Mouse (Mus musculus): ENCODE data around the gene Cox17.
A peak's percentile ranks its signal among the peaks of the same experiment; 100 is the strongest.
"Not testable (repeated sequence)": the region's sequence is repeated elsewhere in the genome, so short reads cannot be mapped to it uniquely, and the experiment has no call there.

Gene Cox17

DNA sequence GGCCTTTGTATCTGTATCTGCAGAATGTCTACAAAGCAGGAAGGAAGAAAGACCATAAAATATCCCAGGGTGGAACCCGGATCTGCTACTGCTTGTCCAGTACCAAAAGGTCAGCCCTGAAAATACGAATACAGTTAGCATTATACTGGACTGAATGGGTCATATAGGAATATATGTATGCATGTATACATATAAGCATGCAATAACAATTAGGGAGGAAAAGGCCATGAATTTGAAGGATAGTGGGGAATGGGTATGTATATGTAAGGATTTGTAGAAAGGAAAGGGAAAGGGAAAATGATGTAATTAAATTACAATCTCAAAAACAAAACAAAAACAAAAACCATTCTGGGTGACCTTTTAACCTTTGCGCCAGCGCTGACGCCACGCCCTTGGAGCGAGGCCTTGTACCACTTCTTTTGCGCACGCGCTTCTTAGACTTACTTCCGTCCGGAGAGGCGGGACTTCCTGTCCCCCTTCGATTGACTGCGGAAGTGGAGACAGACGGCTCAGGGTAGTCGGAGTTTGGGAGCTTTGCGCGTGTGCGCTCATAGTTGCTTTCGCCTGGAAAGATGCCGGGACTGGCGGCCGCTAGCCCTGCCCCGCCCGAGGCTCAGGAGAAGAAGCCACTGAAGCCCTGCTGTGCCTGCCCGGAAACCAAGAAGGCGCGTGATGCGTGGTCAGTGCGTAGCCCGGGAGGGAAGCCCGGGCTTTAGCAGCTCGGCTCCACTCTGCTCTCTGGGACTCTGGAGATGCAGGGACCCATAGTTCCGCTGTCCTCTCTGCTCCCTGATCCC lies at the start of gene Cox17, which contains the start of gene Gm21987:
Gene Cox17 (plus strand): TSS at position 463 of the 797 bp plus-strand sequence.
Gene Gm21987 (plus strand): TSS at position 512 of the 797 bp plus-strand sequence.
- DNase-seq: peak; percentile 97

DNA sequence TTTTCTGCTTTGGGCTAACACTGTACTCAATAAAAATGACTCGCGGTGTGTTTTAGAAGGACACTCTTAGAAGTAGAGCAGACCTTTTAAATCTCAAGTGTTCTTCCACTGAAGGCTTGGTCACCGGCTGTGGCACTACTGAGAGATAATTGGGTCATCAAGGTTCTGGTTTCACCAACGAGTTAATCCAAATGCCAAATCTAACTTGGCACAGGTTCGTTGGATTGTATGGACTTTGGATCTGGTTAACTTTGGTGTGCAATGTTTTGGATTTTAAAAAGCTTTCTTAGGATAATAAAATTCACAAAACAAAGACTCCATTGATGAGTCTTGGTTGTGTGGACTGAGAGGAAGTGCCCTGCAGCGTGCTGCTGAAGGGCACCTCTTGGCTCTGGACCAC lies 48.4 kb upstream of the Cox17 start:
- DNase-seq: no peak

DNA sequence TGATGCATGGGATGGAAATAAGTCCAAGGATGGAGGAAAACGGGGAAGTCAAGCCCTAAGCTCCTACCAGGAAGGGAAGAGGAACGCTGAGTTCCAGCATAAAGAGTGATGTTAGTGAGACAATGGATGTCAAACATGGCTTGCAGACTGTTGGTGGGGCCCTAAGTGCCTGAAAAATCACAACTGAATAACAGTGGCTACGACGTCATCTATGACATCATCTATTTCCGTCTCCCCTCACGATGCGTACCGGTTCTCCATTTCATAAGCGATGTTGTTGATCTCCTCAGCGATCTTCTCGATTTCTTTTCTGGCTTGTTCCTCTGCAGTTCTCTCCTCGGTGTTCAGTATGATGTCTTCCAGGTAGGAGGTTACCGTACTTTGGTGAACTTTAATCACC lies 44.4 kb upstream of the Cox17 start:
- DNase-seq: no peak

DNA sequence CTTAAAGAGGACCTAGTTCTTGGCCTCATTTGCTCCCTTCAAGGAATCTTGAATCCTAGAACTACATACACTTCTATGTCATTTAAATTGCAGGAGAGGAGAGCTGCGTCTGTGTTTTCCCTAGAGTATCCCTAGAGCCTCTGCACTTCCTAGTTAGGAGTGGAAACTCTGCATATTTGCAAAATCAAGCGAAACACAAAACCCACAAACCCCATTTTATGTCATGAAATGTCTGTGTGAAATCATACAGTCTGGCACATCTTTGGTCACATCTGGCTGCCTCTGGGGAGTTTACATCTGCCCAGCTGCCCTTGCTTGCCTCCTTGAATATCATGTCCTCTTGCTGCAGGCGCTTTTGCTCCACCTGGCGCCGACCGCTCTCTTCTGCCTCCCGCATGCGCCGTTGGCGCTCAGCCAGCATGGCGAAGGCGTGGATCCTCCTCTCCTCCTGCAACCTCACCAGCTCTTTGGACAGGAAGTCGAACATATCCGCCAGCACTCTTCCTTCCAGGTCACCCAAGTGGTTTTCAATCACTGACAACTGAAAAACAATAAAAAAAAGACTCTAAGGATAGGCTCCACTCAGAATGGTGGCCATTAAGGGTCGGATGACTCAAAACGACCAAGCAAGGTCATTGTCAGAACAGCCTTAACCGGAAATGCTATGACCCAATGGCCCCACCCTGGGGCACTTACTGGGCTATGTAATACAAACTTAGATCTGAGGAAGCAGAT lies 42.2 kb upstream of the Cox17 start:
- DNase-seq: no peak

DNA sequence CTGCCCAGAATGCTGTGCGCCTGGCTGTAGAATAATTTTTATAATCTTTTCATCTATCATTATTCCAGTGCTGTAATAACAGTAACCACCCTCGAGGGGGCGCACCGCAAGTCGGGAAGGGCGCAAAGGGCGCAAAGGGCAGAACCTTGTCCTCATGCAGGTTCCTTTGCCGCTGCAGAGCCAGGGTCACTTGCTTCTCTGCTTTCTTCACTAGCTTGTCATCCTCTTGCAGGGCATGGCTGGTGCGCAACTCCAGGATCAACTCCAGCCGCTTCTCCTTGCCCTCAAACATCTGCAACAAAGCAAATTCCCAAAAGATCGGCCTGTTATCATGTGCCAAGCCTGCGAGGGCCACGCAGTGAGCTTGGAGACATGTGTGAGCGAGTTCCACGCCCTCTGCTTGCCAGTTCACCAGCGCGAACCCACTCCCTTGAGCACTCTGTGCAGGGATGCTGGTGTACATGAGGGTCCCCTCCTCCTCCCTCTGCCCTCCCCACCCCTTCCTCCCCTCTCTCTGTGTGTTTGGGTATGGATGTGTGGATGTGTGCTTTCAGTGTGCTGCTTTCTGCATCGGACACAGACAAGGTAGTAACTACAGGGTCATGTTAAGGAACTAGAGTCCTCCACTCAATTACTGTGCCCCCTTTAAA lies 40.1 kb upstream of the Cox17 start:
- DNase-seq: peak; percentile 39

DNA sequence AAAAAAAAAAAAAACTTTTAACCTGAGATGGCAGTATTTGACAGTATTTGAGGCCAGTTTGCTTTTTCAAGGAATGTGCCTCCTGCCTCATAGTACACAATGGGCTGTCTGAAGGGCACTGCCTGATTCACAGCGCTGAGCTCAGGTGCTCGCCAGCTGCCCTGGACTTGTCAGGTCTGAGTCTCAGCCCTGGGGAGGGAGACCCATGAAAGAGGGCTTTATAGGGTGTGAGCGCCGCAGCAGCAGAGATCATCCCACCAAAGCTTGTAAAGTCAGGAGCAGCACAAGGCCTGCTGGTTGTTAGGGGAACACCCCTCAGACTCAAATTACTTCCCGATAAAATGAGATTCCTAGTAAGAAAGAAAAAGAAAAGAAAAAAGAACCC lies 39.6 kb upstream of the Cox17 start:
- DNase-seq: peak; percentile 44

DNA sequence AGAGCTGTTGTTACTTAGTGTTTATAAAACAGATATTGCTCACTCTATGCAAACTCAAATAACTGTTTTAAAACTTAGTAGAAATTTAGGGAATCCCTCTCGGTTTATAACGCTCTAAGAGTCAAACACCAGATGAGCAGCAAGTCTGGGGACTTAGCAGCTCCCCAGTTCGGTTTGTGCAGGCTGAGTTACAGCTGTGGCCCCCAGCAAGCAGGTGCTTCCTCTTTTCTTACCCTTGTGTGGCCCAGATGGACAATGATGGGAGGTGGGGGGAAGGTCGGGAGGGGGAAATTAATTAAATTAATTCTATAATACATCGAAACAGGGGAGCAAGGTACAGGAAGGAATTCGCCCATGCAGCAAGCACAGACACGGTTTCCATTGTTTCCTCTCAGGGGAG lies 39.1 kb upstream of the Cox17 start:
- DNase-seq: no peak

DNA sequence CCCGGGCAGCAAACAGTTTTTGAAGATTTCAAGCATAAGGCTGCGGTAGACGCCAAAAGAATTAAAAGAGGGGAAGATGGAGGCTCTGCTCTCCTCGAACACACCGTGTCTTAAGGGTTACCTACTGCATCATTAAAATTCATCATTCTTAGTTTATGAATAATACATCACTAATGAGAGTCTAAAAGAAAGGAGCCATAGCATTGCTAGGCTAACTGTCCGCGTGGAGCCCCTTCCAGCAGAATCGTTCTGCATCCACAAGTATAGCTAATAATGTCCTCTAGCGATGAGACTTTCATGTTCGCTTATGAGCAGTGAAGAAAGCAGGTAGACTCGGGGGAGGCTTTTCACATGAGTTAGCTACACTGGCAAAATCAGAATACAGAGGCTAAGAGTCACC lies 38.6 kb upstream of the Cox17 start:
- DNase-seq: no peak

DNA sequence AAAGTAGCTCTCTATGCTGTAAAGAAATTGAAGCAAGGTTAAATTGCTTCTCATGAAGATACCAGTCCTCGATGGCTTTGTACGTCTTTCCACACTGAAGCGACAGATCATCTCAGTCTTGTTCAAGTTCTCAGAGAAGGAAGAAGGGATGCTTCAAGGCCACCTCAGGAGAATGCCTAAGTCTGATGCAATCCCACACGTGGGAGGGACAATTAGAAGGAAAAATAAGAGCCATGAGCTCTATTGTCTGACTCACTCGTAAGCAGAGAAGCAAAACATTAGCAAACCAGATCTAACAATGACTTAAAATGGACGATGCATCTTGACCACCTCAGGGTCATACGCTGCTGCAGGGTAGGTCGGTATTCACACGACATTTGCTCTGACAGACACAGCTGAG lies 28.3 kb upstream of the Cox17 start:
- DNase-seq: no peak

DNA sequence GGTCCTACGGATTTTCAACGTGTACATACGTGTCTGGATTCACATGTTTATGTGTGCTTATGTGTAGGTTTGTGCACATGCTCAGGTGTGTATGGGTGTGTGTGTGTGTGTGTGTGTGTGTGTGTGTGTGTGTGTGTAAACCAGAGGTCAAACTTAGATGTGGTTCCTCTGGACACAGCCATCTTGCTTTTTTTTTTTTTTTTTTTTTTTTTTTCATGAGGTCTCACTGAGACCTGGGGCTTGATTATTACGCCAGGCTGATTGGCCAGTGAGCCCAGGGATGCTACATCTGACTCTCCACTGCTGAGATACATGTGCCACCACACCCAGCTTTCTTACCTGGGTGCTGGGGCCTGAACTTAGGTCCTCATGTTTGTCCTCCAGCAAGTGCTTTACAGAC lies 27.7 kb upstream of the Cox17 start:
- no peak for DNase-seq

DNA sequence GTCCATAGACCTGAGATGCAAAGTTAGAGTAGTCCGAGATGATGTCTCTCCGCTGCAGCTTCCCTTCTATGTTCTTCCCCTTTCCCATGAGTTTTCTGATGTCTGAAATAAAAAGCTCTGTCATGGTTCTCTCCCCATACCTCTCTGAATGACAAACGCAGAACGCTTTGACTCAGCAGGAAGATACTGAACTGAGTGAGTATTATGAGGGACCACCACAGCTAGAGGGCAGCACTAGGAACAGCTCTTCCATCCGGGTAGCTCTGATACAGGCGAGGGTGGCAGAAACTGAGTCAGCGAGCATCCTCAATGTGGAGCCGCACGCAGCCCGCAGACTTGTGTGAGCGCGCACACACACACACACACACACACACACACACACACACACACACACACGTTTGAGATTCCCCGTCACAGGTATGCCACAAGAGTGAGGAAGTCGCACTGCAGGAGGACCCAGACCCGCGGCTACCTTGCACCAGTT lies 25.3 kb upstream of the Cox17 start:
- peak; percentile 78 for DNase-seq

DNA sequence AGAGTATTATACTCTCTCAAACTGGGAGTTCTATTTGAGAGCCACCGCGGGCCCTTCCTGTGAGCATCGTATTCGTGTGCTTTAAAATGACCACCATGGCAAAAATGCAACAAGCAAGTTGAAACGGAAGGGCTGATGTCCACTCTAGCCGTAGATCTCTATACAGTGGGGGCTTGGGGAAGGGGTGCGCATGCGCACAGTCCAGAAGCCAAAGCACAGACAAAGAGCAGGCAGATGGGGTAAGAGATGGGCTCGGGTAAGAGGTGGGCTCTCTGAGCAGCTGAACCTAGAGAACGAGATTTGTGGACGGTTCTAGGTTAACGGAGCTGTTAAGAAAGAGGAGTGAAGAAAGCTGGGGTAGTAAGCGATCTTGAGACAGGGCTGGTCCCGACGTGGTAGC lies 22.5 kb upstream of the Cox17 start:
- no peak for DNase-seq

DNA sequence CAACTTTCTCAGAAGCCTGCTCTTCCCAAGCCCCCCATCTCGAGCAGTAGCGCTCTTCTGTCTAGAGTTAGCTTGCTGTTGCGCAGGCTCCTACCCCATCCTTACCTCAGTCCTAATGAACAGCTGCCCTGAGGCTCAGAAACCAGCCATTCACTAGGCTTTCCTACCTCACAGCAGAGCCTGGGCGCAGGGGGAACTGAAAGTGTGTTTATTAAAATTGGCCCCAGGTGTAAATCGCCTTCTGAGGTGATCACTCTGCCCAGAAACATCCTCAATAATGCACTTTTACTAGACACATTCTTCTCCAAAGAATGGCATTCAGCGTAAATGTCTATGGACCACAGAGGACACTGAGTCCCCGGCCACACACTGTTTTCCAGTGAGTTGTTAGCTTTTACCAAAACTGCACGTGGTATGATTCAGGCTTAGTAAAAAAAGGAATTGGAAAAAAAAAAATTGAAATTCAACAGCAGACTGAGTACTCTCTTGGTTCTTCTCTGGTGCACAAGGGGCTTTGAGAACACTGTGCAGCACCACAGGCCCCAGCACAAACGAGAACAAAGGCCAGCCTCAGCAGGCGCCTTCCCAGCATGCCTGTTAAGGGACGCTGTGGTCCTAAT lies 19.9 kb upstream of the Cox17 start:
- no peak for DNase-seq

DNA sequence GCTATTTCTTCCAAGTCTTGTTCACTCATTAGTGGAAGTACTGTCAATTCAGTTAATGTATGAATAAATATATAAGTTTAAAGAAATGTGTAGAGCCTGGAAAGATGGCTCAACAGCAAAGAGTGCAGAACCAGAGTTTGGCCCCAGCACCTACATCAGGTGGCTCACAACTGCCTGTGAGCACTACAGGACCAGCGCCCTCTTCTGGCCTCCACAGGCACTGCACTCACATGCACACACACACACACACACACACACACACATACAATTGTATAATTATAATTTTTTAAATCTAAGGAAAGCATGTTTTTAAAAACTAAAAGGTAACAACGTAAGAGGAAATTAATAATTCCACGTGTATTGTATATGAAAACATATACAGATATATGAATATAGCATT lies 17.5 kb upstream of the Cox17 start:
- DNase-seq: no peak

DNA sequence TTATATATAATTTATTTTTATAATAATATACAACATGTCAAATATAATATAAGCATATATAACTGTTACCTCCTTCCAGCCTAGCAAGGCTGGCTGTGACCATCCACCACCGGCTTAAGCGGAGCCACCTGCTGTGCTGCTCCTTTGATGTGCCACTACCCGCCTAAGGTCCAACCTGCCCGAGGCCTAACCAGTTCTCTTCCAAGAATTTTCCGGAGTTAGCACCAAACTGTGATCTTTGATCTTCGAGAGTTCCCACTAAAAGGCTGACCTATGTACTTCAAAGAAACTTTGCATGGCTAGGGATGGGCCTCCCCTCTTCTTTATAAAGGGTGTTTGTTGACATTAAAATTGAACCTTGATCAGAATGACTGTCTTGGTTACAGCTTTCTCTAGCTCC lies 12.4 kb upstream of the Cox17 start:
- DNase-seq: no peak

DNA sequence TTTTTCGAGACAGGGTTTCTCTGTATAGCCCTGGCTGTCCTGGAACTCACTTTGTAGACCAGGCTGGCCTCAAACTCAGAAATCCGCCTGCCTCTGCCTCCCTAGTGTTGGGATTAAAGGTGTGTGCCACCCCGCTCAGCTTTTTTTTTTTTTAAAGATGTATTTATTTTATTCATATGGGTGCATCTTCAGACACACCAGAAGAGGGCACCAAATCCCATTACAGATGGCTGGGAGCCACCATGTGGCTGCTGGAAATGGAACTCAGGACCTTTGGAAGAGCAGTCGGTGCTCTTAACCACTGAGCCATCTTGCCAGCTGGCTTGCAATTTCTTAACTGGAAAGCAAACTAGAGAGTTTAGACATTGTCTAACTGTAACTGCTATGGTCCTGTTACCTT lies 8.7 kb upstream of the Cox17 start:
- not testable (repeated sequence) for DNase-seq

DNA sequence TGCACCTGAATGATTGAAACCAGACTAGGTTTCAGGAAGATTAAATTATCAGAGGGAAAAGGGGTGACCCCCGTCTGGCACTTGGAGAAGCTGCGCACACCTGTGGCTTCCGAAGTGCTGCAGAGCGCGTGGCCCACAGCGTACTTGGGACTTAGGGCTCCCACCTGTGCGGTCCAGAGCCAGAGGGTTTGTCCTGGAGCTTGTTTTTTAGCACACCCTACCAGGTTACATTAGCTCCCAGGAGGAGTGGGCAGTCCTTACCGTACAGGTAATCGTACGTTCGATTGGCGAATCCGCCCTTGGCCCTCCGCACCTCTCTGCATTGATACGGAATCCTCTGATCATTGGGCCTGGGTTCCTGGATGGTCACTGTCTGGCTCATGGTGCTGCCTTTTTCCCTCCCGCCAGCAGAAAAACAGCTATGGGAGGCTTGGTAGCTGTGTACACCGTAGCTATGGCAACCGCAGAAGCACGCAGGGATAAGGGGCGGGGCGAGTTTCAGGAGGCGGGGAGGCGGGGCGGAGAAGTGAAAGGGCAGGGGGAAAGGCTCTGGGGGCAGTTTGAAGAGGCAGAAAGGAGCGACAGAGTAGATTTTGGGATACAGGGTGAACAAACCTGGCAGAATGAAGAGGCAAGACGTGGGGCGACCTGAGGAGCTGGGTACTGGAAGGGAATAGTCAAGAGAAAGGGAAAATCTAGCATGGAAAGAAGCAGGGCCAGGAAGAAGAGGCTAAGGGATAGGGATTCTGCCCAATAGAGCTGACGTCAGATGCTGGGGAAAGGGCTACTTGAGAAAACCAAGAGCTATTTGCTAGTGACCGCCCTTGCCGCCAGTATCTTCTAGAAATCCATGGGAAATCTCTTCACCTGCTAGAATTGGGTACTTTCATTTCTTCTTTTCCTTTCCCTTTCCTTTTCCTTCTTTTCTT lies 5.1 kb upstream of the Cox17 start, which contains the start of gene Maats1:
Gene Maats1 (minus strand): TSS at position 748 of the 929 bp plus-strand sequence.
- peak; percentile 93 for DNase-seq

DNA sequence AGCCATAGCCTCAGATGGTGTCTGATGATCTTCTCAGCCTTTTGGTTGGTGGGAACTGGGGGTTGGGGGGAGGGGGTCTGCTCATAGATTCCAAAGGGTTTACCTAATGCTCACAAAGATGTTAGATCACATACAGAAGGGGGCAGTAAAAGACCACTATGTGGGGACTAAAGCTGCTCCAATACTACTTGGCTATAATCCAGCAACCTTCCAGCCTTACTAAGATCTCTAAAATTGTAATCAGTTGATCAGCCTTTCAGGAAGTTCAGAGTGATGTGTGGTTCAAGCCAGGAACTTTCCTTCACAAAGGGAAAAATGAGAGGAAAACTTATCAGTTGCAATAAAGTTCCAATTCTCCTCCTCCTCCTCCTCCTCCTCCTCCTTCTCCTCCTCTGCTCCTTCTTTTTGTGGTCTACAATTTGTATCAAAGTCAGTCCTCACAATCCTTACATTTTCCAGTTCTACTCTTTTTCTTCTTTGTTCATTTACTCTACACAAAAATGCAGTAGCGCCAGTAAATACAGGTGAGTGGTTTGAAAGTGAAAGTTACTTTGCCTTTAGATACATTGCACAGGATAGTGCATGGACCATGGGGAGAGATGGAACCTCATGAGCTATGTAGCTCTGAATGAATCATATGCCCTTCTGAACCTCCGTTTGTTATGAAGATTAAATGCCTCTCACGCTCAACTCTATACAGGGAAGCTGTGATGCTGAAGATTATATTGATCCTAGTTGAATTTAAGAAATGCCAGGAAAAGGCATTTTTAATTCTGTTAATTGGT lies 1.7 kb upstream of the Cox17 start:
- DNase-seq: peak; percentile 81

DNA sequence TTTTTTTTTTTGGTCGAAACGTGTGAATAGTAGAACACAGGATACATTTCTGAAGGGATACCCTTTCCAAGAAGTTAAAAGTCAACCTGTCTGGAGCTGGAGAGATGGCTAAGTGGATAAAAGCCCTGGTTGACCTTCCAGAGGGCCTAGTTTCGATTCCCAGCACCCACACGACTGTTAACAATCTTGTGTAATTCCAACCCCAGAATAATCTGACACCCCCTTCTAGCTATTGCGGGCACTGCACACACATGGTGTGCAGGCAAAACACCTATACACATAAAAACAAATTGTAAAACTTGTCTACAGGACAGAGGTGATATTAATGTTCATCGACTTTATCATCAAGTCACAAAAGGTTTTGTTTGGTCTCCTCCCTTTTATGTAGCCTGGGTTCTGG lies 797 bp downstream of the Cox17 start:
- no peak for DNase-seq

DNA sequence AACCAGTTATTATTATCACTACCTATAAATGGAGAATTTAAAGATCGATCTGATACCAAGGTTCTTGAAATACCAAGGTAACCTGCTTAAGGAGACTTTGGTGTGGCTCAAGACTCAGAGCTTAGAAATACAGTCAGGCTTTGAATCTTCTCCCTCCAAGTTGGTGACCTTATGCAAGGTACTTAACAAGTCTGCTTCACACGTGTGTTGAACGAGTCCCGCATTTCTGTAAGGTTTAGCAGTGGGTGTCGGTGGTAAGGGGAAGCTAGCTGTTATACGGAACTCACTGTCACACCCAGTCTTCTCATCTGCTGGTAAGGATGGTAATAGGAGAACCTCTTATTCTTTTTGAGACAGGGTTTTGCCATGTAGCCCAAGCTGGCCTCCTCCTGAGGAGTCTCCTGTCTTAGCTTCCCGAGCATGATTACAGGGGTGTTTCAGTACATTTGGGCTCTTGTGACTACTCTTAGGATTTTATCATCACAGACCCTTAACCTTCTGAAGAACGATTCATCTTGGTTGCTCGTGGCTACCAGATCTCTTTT lies 1.5 kb downstream of the Cox17 start:
- no peak for DNase-seq

DNA sequence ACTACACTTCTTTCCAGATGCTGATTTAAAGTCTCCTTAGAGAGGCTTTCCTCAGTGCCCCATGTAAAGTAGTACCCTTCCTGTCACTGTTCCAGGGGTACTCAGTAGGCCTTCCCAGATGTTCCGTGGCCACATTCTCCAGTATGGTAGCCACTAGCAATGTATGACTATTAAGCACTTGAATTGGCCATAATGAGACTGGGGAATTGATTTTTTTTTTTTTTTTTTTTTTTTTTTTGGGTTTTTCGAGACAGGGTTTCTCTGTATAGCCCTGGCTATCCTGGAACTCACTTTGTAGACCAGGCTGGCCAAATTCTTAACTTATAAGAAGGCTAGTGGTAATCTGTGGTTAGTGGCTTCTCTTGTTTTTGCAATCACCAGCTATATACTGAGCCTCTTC lies 3.1 kb downstream of the Cox17 start:
- no peak for DNase-seq
